Mouse (Mus musculus) MEL (cell line): Measurements from ENCODE around the gene Snapc5. TPM values are rescaled to one million over a fixed set of nuclear protein-coding genes. Genes with fewer than 3 reads are reported as not detected.
"Not testable (repeated sequence)": the region's sequence is repeated elsewhere in the genome, so short reads cannot be mapped to it uniquely, and the experiment has no call there.

Experiments
- DNase-seq: peaks from one replicate; pipeline ENCODE4 v3.0.0; 2011; ENCODE audit warnings: low read depth, low spot score
- H3K27ac ChIP-seq: 2 replicates; pipeline ENCODE4 v1.5.1; 2012; ENCODE audit warnings: low read depth, mild to moderate bottlenecking, control low read depth, low read length, moderate library complexity; ENCODE audit not compliant: control insufficient read depth
- H3K27me3 ChIP-seq, 2 experiments: fragments of 150-350 bp in 1 of 2; sonication (generic) in 1 of 2; 2 replicates each; pipeline ENCODE4 v1.6.1; 2012; ENCODE audit warnings: low read length in 2 of 2, mild to moderate bottlenecking in 2 of 2, improper control_type of control experiment in 1 of 2, moderate library complexity in 1 of 2; ENCODE audit not compliant: insufficient read depth in 2 of 2, control insufficient read depth in 1 of 2
- H3K36me3 ChIP-seq, 2 experiments: 2 replicates each; pipeline ENCODE4 v1.6.1; 2012 to 2014; ENCODE audit warnings: low read length in 2 of 2, improper control_type of control experiment in 1 of 2, inconsistent platforms in 1 of 2, mild to moderate bottlenecking in 1 of 2; ENCODE audit not compliant: insufficient read depth in 2 of 2, control insufficient read depth in 1 of 2
- H3K4me1 ChIP-seq, 2 experiments: fragments of 150-350 bp in 1 of 2; sonication (generic) in 1 of 2; 2 replicates each; pipeline ENCODE4 v1.6.1; 2012; ENCODE audit warnings: low read length in 2 of 2, improper control_type of control experiment in 1 of 2, mild to moderate bottlenecking in 1 of 2; ENCODE audit not compliant: insufficient read depth in 2 of 2, control insufficient read depth in 1 of 2
- H3K4me3 ChIP-seq, 2 experiments: fragments of 150-350 bp in 1 of 2; sonication (generic) in 1 of 2; 2 replicates each; pipeline ENCODE4 v1.5.1; 2012; ENCODE audit warnings: low read depth in 2 of 2, low read length in 2 of 2, mild to moderate bottlenecking in 2 of 2, moderate library complexity in 2 of 2, control low read depth in 1 of 2, improper control_type of control experiment in 1 of 2; ENCODE audit not compliant: control insufficient read depth in 1 of 2, insufficient read depth in 1 of 2
- H3K79me2 ChIP-seq: 2 replicates; pipeline ENCODE4 v1.6.1; 2012; ENCODE audit warnings: mild to moderate bottlenecking, low read length, moderate library complexity; ENCODE audit not compliant: control insufficient read depth, poor library complexity, insufficient read depth
- H3K9ac ChIP-seq: 2 replicates; pipeline ENCODE4 v1.6.1; 2012; ENCODE audit warnings: low read depth, mild to moderate bottlenecking, control low read depth, low read length, moderate library complexity; ENCODE audit not compliant: control insufficient read depth, poor library complexity, severe bottlenecking
- H3K9me3 ChIP-seq: fragments of 150-350 bp; sonication (generic); replicated peaks from 2 replicates; pipeline ENCODE4 v1.6.1; 2012; ENCODE audit warnings: mild to moderate bottlenecking, low read length, improper control_type of control experiment, moderate library complexity; ENCODE audit not compliant: insufficient read depth
- BHLHE40 ChIP-seq: IDR thresholded peaks from 2 replicates; pipeline ENCODE4 v1.6.1; 2012; ENCODE audit warnings: low read depth, mild to moderate bottlenecking, inconsistent platforms, low read length, improper control_type of control experiment, borderline replicate concordance
- CHD2 ChIP-seq: IDR thresholded peaks from 2 replicates; pipeline ENCODE4 v1.6.1; 2011; ENCODE audit warnings: low read length, improper control_type of control experiment
- CTCF ChIP-seq, 3 experiments: IDR thresholded peaks in 2 of 3; conservative IDR thresholded peaks in 1 of 3; 2 replicates each; pipeline ENCODE4 v1.5.1; 2011 to 2012; ENCODE audit warnings: low read length in 3 of 3, low read depth in 2 of 3, mild to moderate bottlenecking in 2 of 3, improper control_type of control experiment in 1 of 3, inconsistent platforms in 1 of 3, mixed read lengths in 1 of 3, moderate library complexity in 1 of 3; ENCODE audit not compliant: control insufficient read depth in 1 of 3, insufficient read depth in 1 of 3, poor library complexity in 1 of 3, severe bottlenecking in 1 of 3
- E2F4 ChIP-seq: IDR thresholded peaks from 2 replicates; pipeline ENCODE4 v1.6.1; 2011; ENCODE audit warnings: low read depth, low read length, improper control_type of control experiment, borderline replicate concordance
- GATA1 ChIP-seq: IDR thresholded peaks from 2 replicates; pipeline ENCODE4 v1.6.1; 2011; ENCODE audit warnings: low read depth, low read length, improper control_type of control experiment
- HCFC1 ChIP-seq: IDR thresholded peaks from 2 replicates; pipeline ENCODE4 v1.6.1; 2012; ENCODE audit warnings: low read depth, mild to moderate bottlenecking, inconsistent platforms, low read length, improper control_type of control experiment, moderate library complexity
- MXI1 ChIP-seq: IDR thresholded peaks from 2 replicates; pipeline ENCODE4 v1.6.1; 2011; ENCODE audit warnings: mild to moderate bottlenecking, low read depth, low read length, improper control_type of control experiment
- NRF1 ChIP-seq: IDR thresholded peaks from 2 replicates; pipeline ENCODE4 v1.6.1; 2014; ENCODE audit warnings: low read depth, mild to moderate bottlenecking, inconsistent platforms, low read length, improper control_type of control experiment, moderate library complexity; ENCODE audit not compliant: poor library complexity, insufficient read depth, severe bottlenecking
- POLR2A ChIP-seq, 2 experiments: IDR thresholded peaks; 2 replicates each; pipeline ENCODE4 v1.6.1; 2011 to 2012; ENCODE audit warnings: low read length in 2 of 2, mild to moderate bottlenecking in 2 of 2, control low read depth in 1 of 2, improper control_type of control experiment in 1 of 2, low read depth in 1 of 2, moderate library complexity in 1 of 2; ENCODE audit not compliant: control insufficient read depth in 1 of 2, insufficient read depth in 1 of 2, poor library complexity in 1 of 2
- POLR2AphosphoS2 ChIP-seq: IDR thresholded peaks from 2 replicates; pipeline ENCODE4 v1.6.1; 2011; ENCODE audit warnings: low read length, improper control_type of control experiment
- RAD21 ChIP-seq: IDR thresholded peaks from 2 replicates; pipeline ENCODE4 v1.6.1; 2011; ENCODE audit warnings: mild to moderate bottlenecking, low read depth, low read length, improper control_type of control experiment
- RCOR1 ChIP-seq: IDR thresholded peaks from 2 replicates; pipeline ENCODE4 v1.6.1; 2012; ENCODE audit warnings: low read depth, mild to moderate bottlenecking, inconsistent platforms, low read length, improper control_type of control experiment
- SMC3 ChIP-seq: IDR thresholded peaks from 2 replicates; pipeline ENCODE4 v1.6.1; 2011; ENCODE audit warnings: low read depth, low read length, improper control_type of control experiment
- UBTF ChIP-seq: IDR thresholded peaks from 2 replicates; pipeline ENCODE4 v1.6.1; 2012; ENCODE audit warnings: low read depth, mild to moderate bottlenecking, inconsistent platforms, low read length, improper control_type of control experiment, moderate library complexity, borderline replicate concordance; ENCODE audit not compliant: insufficient read depth
- USF1 ChIP-seq: IDR thresholded peaks from 2 replicates; pipeline ENCODE4 v1.6.1; 2014; ENCODE audit warnings: low read depth, mild to moderate bottlenecking, inconsistent platforms, low read length, improper control_type of control experiment, moderate library complexity
- ZKSCAN1 ChIP-seq: IDR thresholded peaks from 2 replicates; pipeline ENCODE4 v1.6.1; 2012; ENCODE audit warnings: low read depth, mild to moderate bottlenecking, inconsistent platforms, low read length, improper control_type of control experiment, moderate library complexity
- polyA plus RNA-seq, 2 experiments: library from polyadenylated mRNA; stranded (reverse) in 1 of 2; unstranded in 1 of 2; fragments of >175 nt in 1 of 2; fragments of >200 nt in 1 of 2; gene quantifications; 2 replicates each; pipeline versions ENCODE4 v1.2.1 to v1.2.4; 2012; ENCODE audit warnings: low replicate concordance in 2 of 2, low read depth in 1 of 2; ENCODE audit not compliant: insufficient read length in 2 of 2, insufficient read depth in 1 of 2, missing spikeins in 1 of 2
- total RNA-seq: library from RNA; depleted of rRNA; stranded (reverse); fragments of 300-350 nt; gene quantifications from 2 replicates; pipeline ENCODE4 v1.2.3, GENCODE M21; 2012

The Snapc5 gene
- total and polyA plus RNA-seq, 3 experiments: 8.6 to 10.6 TPM; not detected in 1

- H3K79me2 ChIP-seq, H3K9ac ChIP-seq, H3K4me3 ChIP-seq, H3K4me1 ChIP-seq, H3K27ac ChIP-seq, H3K27me3 ChIP-seq, H3K9me3 ChIP-seq: not testable (repeated sequence)
- peak; percentile 46; the same call in 1 of the 2 replicates for TF ChIP-seq NRF1
- peak; percentile 34 for TF ChIP-seq SMC3
- TF ChIP-seq RAD21: peak; percentile 34
- TF ChIP-seq CTCF (IDR thresholded peaks at IDR 0.05 in 2 of 3, conservative IDR thresholded peaks at IDR 0.05 in 1 of 3; ENCODE audit: control insufficient read depth in 1 of 3, insufficient read depth in 1 of 3, low read depth in 2 of 3, low read length in 3 of 3, poor library complexity in 1 of 3, severe bottlenecking in 1 of 3): peak; percentile 40 to 66 (median 56)
- peak; percentile 45 for DNase-seq
- H3K36me3 ChIP-seq: peaks cover 0 to 29% of the 10 kb centered on the region in 2 experiments; a peak in 2 of 4 replicates
These were observed 40.2 kb upstream of the Snapc5 start for GRCm38 (mm10) chr9:64138896-64139295.

- H3K9ac ChIP-seq: no peak overlapping the region
- H3K9me3 ChIP-seq: no peaks in the 10 kb centered on the region
- H3K27ac ChIP-seq: no peak overlapping the region
- H3K36me3 ChIP-seq: peaks cover 0 to 34% of the 10 kb centered on the region in 2 experiments; a peak in 2 of 4 replicates
- no peaks in the 10 kb centered on the region for H3K27me3 ChIP-seq
- no peak for DNase-seq
- no peak overlapping the region for H3K4me3 ChIP-seq
- no peaks in the 10 kb centered on the region for H3K4me1 ChIP-seq
- TF ChIP-seq BHLHE40 (no peak), UBTF (no peak), USF1 (no peak), NRF1 (no peak), POLR2AphosphoS2 (no peak), RCOR1 (no peak), CHD2 (no peak), E2F4 (no peak), MXI1 (no peak), HCFC1 (no peak), SMC3 (no peak), ZKSCAN1 (no peak)
- no peaks in the 10 kb centered on the region for H3K79me2 ChIP-seq
These were observed 39.2 kb upstream of the Snapc5 start for GRCm38 (mm10) chr9:64139879-64140278.

- peaks cover 6 to 53% of the 10 kb centered on the region in 2 experiments for H3K36me3 ChIP-seq
- no peak for TF ChIP-seq BHLHE40
- peak; percentile 27; the same call in 1 of the 2 replicates for TF ChIP-seq GATA1
- no peak for TF ChIP-seq POLR2A (IDR thresholded peaks at IDR 0.05; ENCODE audit: control insufficient read depth in 1 of 2, insufficient read depth in 1 of 2, low read depth in 1 of 2, low read length in 2 of 2, poor library complexity in 1 of 2)
- TF ChIP-seq POLR2AphosphoS2: no peak
- DNase-seq: peak; percentile 54
- no peak overlapping the region for H3K9ac ChIP-seq
- peaks cover 0 to 5% of the 10 kb centered on the region in 2 experiments; a peak in 2 of 4 replicates for H3K4me1 ChIP-seq
- no peak overlapping the region for H3K4me3 ChIP-seq
- H3K27ac ChIP-seq: no peak overlapping the region
- H3K9me3 ChIP-seq: no peaks in the 10 kb centered on the region
- H3K79me2 ChIP-seq: no peaks in the 10 kb centered on the region
- H3K27me3 ChIP-seq: no peaks in the 10 kb centered on the region
These were observed 22.4 kb upstream of the Snapc5 start for GRCm38 (mm10) chr9:64156641-64157040.
